Mouse (Mus musculus) left cerebral cortex, adult 8-10 months (tissue): ENCODE results near the gene Cfap73. TPM values are rescaled to one million over a fixed set of nuclear protein-coding genes. Genes with fewer than 3 reads are reported as not detected.

Experiments
- DNase-seq, 2 experiments: peaks; one replicate each; pipeline ENCODE4 v3.0.0; 2022; ENCODE audit warnings: low spot score in 2 of 2
- total RNA-seq, 4 experiments: library from RNA; stranded (reverse); gene quantifications; 2 replicates each; pipeline ENCODE4 v1.2.4; 2022

The Cfap73 gene
- total RNA-seq, 4 experiments from 2014 or later: 0.55 to 0.58 TPM; not detected in 2

DNA sequence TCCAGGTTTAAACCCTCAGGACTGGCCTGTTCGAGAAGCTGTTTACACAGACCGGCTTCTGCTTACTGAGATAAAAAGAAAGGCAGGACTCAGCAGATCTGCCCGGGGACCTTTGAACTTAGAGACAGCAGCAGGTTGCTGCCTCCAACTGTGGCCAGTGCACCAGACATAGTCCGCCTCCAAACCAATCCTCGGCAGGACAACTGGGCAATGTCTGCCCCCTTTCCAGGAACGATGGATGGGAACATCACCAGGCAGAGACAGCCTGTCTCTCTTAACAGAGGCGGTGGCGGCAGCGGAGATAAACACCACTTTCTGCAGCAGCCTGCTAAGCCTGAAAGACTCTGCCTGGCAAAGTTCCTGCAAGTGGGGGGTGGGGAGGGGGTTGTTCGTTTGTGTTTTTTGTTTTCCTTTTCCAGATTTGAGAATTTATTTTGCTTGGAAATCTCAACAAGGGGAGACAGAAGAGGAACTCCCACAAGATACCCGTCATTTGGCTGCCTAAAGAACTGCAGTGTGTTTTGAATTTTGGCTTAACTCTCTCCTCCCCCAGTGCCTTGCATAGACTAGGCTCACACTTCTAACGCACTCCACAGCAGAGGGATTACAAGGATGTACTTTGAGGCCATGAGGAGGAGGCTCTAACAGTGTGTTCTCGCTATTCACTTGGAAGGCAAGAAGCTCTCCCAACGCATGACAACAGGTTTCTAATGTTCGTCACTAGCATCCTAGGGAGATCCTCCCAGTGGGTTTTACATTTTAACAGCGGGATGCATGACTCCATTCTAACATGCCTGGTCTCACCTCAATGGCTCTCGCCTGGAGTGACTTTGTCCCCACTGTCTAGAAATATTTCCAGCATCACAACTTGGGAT lies 47.1 kb downstream of the Cfap73 start:
- DNase-seq: no peak

DNA sequence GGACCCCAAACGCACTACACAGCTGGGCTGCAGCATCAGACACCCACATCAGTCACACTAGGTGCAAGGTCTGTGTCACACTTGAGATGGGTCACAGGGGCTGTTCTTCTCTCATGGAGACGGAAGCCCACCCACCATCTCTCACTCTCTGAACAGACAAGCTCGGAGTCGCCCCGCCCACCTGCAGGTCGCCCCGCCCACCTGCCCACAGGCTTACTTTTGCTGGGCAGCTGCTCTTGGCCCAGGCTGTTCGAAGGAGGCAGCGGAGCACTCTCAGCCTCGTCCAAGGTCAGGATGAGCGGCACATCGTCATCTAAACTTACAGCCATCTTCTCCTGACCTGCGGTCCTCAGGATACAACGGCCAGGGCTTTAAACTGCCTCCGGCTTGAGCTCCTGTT lies 49.1 kb downstream of the Cfap73 start:
- DNase-seq: no peak

- no peak for DNase-seq
Observed at GRCm38 (mm10) chr5:120583511-120583910, 50.5 kb downstream of the Cfap73 start.

DNA sequence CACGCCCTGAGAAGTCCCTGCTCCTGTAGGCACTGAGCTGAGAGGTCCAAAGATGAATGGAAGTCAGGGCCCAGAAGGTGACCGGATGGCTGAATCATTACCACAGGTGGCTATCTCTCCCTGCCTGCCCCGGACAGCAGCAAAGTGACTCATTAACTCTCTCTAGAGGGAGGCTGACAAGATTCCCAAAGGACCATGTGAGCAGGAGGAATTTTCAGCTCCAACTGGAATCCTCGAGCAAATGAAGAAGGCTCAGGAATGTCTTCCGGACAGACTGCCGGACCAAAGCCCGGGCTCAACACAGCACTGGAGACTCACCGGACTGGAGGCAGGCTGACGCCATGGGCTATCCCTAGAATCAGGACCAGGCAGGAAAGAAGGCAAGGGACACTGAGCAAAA lies 52.0 kb downstream of the Cfap73 start:
- DNase-seq: no peak

- no peak for DNase-seq
Observed at GRCm38 (mm10) chr5:120579898-120580626, 54.0 kb downstream of the Cfap73 start.

- no peak for DNase-seq
Observed at GRCm38 (mm10) chr5:120579211-120579897, 54.7 kb downstream of the Cfap73 start.

- DNase-seq: no peak
Observed at GRCm38 (mm10) chr5:120578504-120579081, 55.4 kb downstream of the Cfap73 start.

Other genes with a start within 250 kb of the Cfap73 start
- gene Lhx5, start 202.5 kb downstream of the Cfap73 start, total RNA-seq: under 1 TPM; 0.16 to 0.46 (median 0.34) TPM
- 1 to 10 TPM; 4.2 to 7.8 (median 6.2) TPM for gene Sdsl, start 161.4 kb downstream of the Cfap73 start, total RNA-seq
- gene Sds, start 157.7 kb downstream of the Cfap73 start, total RNA-seq: 1 to 10 TPM in 1 of 4 experiments, under 1 TPM in 2, not detected in 1; 0.61 to 2.0 (median 1.00) TPM
- gene Plbd2, start 130.6 kb downstream of the Cfap73 start, total RNA-seq: 10 to 100 TPM; 59.8 to 67.4 (median 64.8) TPM
- gene Slc8b1, start 123.1 kb downstream of the Cfap73 start, total RNA-seq: 1 to 10 TPM; 5.0 to 8.6 (median 6.3) TPM
- gene Tpcn1, start 45.6 kb downstream of the Cfap73 start, total RNA-seq: 10 to 100 TPM; 32.5 to 41.9 (median 34.2) TPM
- gene Iqcd, start 45.2 kb downstream of the Cfap73 start, total RNA-seq: 1 to 10 TPM in 3 of 4 experiments, under 1 TPM in 1; 0.78 to 1.3 (median 1.3) TPM
- gene Rita1, start 21.6 kb downstream of the Cfap73 start, total RNA-seq: 10 to 100 TPM; 25.1 to 30.2 (median 28.8) TPM
- gene Ddx54, start 21.5 kb downstream of the Cfap73 start, total RNA-seq: 10 to 100 TPM; 32.4 to 36.9 (median 35.7) TPM
- 10 to 100 TPM; 68.8 to 89.5 (median 83.1) TPM for gene Rasal1, start 14.6 kb upstream of the Cfap73 start, total RNA-seq
- gene Dtx1, start 77.7 kb upstream of the Cfap73 start, total RNA-seq: 10 to 100 TPM; 64.7 to 71.7 (median 69.7) TPM
- gene Oas2, start 115.6 kb upstream of the Cfap73 start, total RNA-seq: under 1 TPM in 2 of 4 experiments, not detected in 2; 0.21 to 0.27 TPM
- not detected for gene Oas3, start 143.4 kb upstream of the Cfap73 start, total RNA-seq
- not detected for gene Oas1e, start 161.3 kb upstream of the Cfap73 start, total RNA-seq
- gene Oas1c, start 178.3 kb upstream of the Cfap73 start, total RNA-seq: 1 to 10 TPM in 3 of 4 experiments, under 1 TPM in 1; 0.46 to 1.9 (median 1.5) TPM
- not detected for gene Oas1f, start 213.1 kb upstream of the Cfap73 start, total RNA-seq
- not detected for gene Oas1h, start 227.2 kb upstream of the Cfap73 start, total RNA-seq